Mouse (Mus musculus): ENCODE measurements around the gene Pitpnc1.

DNA sequence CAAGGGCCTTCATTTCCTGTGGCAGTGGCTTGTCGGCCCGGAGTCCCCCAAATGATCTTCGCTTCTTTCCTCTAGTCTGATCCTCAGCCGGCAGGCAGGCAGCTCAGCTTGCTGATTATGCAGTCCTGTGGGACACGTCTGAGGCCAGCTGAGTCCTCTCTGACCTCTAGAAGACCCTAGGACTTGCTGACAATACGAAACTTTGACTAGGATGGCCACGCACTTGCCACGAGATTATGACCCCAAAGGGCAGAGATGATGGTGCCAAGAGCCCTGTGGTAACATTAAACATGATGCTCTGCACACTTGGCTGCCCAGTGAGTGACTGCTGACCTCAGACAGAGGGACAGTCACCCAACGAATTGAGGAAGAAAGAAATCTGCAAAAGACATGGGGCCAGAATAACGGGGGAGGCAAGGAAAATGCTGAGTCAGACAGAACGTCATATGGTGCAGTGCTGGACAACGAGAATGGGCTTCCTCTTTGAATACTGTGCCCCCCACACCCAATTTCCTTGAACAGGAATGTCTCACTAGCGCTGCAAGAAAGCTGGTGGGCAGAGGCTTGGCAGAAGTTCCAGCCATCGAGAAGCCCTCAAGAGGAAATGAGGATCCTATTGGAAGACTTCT, 152.7 kb downstream of the Pitpnc1 start:
- TF ChIP-seq POLR2A (IDR thresholded peaks at IDR 0.05; ENCODE audit: control insufficient read depth, extremely low read depth, insufficient read depth, low read length, poor library complexity) = no peak
- TF ChIP-seq CTCF (IDR thresholded peaks at IDR 0.05; ENCODE audit: borderline replicate concordance, control insufficient read depth, extremely low read depth, insufficient read depth, low read length, poor library complexity) = no peak

All from thymus, adult 2 months (tissue).